Mouse (Mus musculus) heart, postnatal 0 days (tissue): Measurements from ENCODE around the gene Clec4n.
"Not testable (repeated sequence)": the region's sequence is repeated elsewhere in the genome, so short reads cannot be mapped to it uniquely, and the experiment has no call there.

Experiments used
- CTCF ChIP-seq: IDR thresholded peaks from 2 replicates; pipeline ENCODE4 v1.5.1; 2016; ENCODE audit warnings: antibody characterized with exemption, control low read depth, low read depth
- EP300 ChIP-seq: IDR thresholded peaks from 2 replicates; pipeline ENCODE4 v1.6.1; 2016; ENCODE audit warnings: antibody characterized with exemption, low read depth

GRCm38 (mm10) chr6:123293509-123293908 lies 63.9 kb downstream of the Clec4n start:
- TF ChIP-seq CTCF, EP300: not testable (repeated sequence)
